Mouse (Mus musculus) G1E (cell line): ENCODE measurements around the gene Coro7. TPM values are rescaled to one million over a fixed set of nuclear protein-coding genes. Genes with fewer than 3 reads are reported as not detected.

Experiments
- ATAC-seq: 2 replicates; pipeline ENCODE4 v1.8.0; 2016; ENCODE audit warnings: mild to moderate bottlenecking; ENCODE audit not compliant: insufficient number of reproducible peaks, poor library complexity, low FRiP score, severe bottlenecking; ENCODE audit errors: extremely low read depth
- DNase-seq: peaks from one replicate; pipeline ENCODE4 v3.0.0; 2012; ENCODE audit warnings: low spot score
- H3K27me3 ChIP-seq: 2 replicates; pipeline ENCODE4 v1.6.1; 2012; ENCODE audit warnings: mild to moderate bottlenecking, low read length, inconsistent platforms; ENCODE audit not compliant: insufficient read depth
- H3K36me3 ChIP-seq: replicated peaks from 2 replicates; pipeline ENCODE3; 2012; ENCODE audit warnings: mild to moderate bottlenecking, inconsistent platforms
- H3K4me1 ChIP-seq: 2 replicates; pipeline ENCODE4 v1.6.1; 2012; ENCODE audit warnings: low read depth, low read length, inconsistent platforms, mixed read lengths; ENCODE audit not compliant: insufficient read depth
- H3K4me3 ChIP-seq: 2 replicates; pipeline ENCODE4 v1.5.1; 2012; ENCODE audit warnings: low read depth, mild to moderate bottlenecking, inconsistent platforms, low read length, moderate library complexity, mixed read lengths
- H3K9me3 ChIP-seq: replicated peaks from 2 replicates; pipeline ENCODE4 v1.6.1; 2012; ENCODE audit warnings: inconsistent platforms
- CTCF ChIP-seq: IDR thresholded peaks from 2 replicates; pipeline ENCODE4 v1.5.1; 2012; ENCODE audit warnings: low read depth, low read length, inconsistent platforms, mixed read lengths
- GATA1 ChIP-seq: IDR thresholded peaks from 2 replicates; pipeline ENCODE4 v1.6.1; 2012; ENCODE audit warnings: borderline replicate concordance, low read length, inconsistent platforms, mixed read lengths
- GATA2 ChIP-seq: IDR thresholded peaks from 2 replicates; pipeline ENCODE4 v1.6.1; 2012; ENCODE audit warnings: low read depth, low read length, inconsistent platforms, borderline replicate concordance
- POLR2AphosphoS5 ChIP-seq: IDR thresholded peaks from 2 replicates; pipeline ENCODE4 v1.6.1; 2012; ENCODE audit warnings: low read depth, low read length, inconsistent platforms; ENCODE audit not compliant: insufficient replicate concordance
- TAL1 ChIP-seq: conservative IDR thresholded peaks from 2 replicates; pipeline ENCODE4 v1.6.1; 2012; ENCODE audit warnings: low read depth, low read length, inconsistent platforms, mixed read lengths
- polyA plus RNA-seq: library from polyadenylated mRNA; stranded (reverse); fragments of >175 nt; gene quantifications from 2 replicates; pipeline ENCODE4 v1.2.3, GENCODE M21; 2012
- total RNA-seq, 2 experiments: library from RNA; stranded (forward) in 1 of 2; stranded (reverse) in 1 of 2; fragments of 200-1000 nt in 1 of 2; fragments of >200 nt in 1 of 2; fragmentation: Nextera tagmentation in 1 of 2; gene quantifications; 2 replicates each; pipeline ENCODE4 v1.2.3; 2014 to 2017

Gene Coro7
- total and polyA plus RNA-seq, 3 experiments = 34.8 to 205 (median 94.3) TPM

DNA sequence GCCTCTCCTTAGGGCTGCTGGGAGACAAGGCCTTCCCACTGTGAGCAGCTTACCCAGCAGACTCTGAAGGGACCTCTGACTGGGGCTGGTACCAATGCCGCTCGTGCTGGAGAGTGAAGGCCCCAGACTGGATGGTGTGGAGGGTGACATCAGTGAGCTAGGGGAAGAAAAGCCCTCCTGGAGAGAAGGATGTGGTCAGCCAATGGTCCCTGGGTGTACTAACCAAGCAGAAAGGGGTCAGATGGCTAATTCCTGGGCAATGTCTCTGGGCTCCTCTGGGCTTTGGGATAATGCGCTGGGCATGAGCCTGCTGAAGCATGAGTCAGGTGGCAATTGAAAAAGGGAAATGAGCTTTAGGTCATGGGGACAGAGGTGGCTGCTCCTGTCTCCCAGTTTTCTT, 45.9 kb downstream of the Coro7 start:
- no peaks in the 10 kb centered on the region for H3K9me3 ChIP-seq
- no peaks in the 10 kb centered on the region for H3K27me3 ChIP-seq
- peaks cover 99% of the 10 kb centered on the region for H3K36me3 ChIP-seq
- H3K4me3 ChIP-seq = no peak overlapping the region
- DNase-seq (no peak), ATAC-seq (no peak)
- peaks cover 26% of the 10 kb centered on the region for H3K4me1 ChIP-seq
- TF ChIP-seq POLR2AphosphoS5 (no peak), TAL1 (no peak), GATA1 (no peak)

DNA sequence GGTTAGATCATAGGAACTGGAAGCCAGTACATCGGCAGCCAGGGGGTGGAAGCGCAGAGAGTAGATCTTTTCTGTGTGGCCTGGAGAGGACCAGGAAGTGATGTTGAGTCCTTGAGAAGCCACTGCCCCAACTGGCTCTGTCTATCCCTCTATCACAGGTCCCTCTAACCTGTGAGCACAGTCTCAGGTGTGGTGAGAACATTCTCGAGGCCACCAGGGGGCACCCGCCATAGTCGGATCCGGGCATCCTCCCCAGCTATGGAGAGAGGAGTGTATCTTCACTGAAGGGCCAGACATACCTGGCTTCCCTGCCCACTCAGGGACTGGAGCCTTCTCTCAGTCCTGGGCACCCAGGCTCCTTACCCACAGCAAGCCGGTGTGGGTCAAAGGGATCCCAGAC, 47.5 kb downstream of the Coro7 start:
- DNase-seq = no peak
- peaks cover 100% of the 10 kb centered on the region for H3K36me3 ChIP-seq
- no peaks in the 10 kb centered on the region for H3K27me3 ChIP-seq
- no peak for ATAC-seq
- no peaks in the 10 kb centered on the region for H3K9me3 ChIP-seq
- TF ChIP-seq TAL1 (no peak), GATA2 (no peak), GATA1 (no peak), CTCF (no peak), POLR2AphosphoS5 (no peak)
- H3K4me3 ChIP-seq = no peak overlapping the region
- peaks cover 20% of the 10 kb centered on the region for H3K4me1 ChIP-seq

DNA sequence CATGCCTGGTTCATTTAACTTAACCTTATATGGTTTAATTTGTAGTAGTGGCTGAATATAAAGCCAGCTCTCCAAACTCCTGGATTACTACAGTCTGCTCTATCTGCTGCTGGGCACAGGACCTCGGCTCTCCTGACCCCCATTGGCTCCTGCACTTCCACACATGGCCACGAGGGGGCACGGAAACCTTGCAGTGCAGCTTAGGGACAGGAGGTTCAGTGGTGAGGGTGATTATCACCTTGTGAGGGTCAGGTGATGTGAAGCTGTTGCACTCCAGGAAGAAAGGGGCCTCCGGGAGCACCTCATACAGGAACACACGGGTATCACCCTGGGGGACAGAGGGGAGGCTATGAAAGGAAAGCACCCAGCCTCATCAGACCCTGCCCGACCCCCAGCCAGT, 49.6 kb downstream of the Coro7 start:
- H3K27me3 ChIP-seq = no peaks in the 10 kb centered on the region
- peak; percentile 69 for DNase-seq
- 0 out of 2 replicates have a peak, but pooled peaks have one; percentile 42 for ATAC-seq
- peaks cover 97% of the 10 kb centered on the region for H3K36me3 ChIP-seq
- TF ChIP-seq GATA2 (no peak), CTCF (peak; percentile 96), TAL1 (no peak), GATA1 (no peak), POLR2AphosphoS5 (no peak)
- peaks cover 18% of the 10 kb centered on the region for H3K4me1 ChIP-seq
- H3K4me3 ChIP-seq = no peak overlapping the region
- H3K9me3 ChIP-seq = no peaks in the 10 kb centered on the region

DNA sequence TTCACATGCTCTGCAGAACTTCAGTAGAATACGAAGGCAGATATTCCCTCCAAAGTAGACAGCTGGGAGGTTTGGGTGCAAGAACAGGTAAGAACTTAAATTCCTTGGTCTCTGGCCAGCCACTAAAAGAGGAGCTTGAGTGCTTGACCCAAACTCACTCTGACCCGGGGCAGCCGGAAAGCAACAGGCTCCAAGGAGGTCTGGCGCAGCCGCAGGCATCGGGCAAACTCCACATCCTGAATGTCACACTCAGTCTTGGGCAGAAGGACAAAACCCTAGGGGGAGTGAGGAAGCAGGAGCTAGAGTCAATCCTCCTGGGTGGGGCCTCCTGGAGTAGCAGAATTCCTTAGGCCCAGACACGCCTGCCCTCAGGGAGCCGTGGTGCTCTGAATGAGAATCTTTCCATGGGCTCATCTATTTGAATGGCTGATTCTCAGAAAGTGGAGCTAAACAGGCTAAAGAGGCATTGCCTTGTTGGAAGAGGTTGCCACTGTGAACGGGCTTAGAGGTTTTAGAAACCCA, 50.6 kb downstream of the Coro7 start:
- H3K4me1 ChIP-seq = peaks cover 19% of the 10 kb centered on the region
- H3K36me3 ChIP-seq = peaks cover 87% of the 10 kb centered on the region
- no peaks in the 10 kb centered on the region for H3K9me3 ChIP-seq
- TF ChIP-seq TAL1 (no peak), CTCF (no peak), GATA1 (no peak), GATA2 (no peak), POLR2AphosphoS5 (no peak)
- no peak overlapping the region for H3K4me3 ChIP-seq
- no peak for DNase-seq
- no peaks in the 10 kb centered on the region for H3K27me3 ChIP-seq
- no peak for ATAC-seq

DNA sequence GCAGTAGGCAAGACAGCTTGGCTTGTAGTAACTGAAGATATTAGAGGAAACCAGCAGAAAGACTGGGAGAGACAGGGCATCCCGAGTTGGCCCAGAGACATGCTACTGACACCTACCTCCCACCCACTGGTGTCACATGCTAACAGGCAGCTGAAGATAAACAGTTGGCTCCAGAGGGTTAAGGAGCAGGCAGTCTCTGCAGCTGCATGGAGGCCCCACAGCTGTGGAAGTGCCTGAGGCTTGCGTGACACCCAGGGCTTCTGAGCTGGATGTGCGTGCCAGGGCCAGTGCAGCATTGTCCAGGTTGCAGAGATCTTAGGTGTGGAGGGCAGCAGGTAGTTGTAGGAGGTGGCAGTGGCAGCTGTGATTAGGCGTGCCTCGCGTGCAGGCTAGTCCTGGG, 52.5 kb downstream of the Coro7 start:
- DNase-seq (no peak), ATAC-seq (no peak)
- Histone ChIP-seq H3K4me1 (peaks cover 34% of the 10 kb centered on the region), H3K9me3 (no peaks in the 10 kb centered on the region), H3K4me3 (no peak overlapping the region), H3K36me3 (peaks cover 81% of the 10 kb centered on the region), H3K27me3 (no peaks in the 10 kb centered on the region)
- TF ChIP-seq POLR2AphosphoS5 (no peak), GATA2 (no peak), GATA1 (no peak), TAL1 (no peak), CTCF (no peak)

DNA sequence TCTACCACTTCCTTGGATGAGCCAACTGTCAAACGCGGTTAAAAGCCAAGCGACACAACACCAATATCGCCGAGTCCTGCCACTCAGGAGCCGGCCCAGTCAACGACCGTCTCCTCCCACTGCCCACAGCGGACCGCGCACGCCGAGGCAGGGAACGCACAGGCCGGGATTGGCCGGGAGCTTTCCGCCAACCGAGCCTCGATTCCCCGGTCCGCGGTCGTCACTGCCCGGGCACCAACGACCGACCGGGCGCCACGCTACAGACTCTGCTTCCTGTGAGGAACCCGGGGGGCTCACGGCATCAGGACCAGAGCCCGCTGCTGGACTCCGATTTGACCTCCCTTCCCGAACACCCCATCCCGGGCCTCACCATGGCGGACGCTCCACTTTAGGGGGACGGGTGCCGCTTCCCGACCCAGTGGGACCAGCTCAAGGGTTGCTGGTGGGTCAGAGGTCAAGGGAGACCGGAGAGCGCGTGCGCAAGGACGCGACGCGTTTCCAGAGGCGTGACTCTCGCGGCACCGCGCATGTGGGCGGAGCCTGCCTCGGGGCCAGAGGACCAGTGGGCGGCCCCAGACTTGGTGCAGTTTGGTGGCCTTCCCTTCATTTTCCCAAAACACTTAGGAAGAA, 55.0 kb downstream of the Coro7 start, which contains the start of gene Pam16:
Gene Pam16, minus strand, starts transcription at position 508 of the 630 bp plus-strand sequence.
- Histone ChIP-seq H3K27me3 (no peaks in the 10 kb centered on the region), H3K4me3 (peak within 1 kb of the TSS; percentile 88), H3K4me1 (peaks cover 34% of the 10 kb centered on the region), H3K36me3 (peaks cover 77% of the 10 kb centered on the region), H3K9me3 (no peaks in the 10 kb centered on the region)
- ATAC-seq (peak; percentile 70), DNase-seq (peak; percentile 80)
- TF ChIP-seq GATA2 (no peak), GATA1 (no peak), POLR2AphosphoS5 (0 out of 2 replicates have a peak, but pooled peaks have one; percentile 48), CTCF (no peak), TAL1 (no peak)
